In genomic region chr19:5232696-5233095, GRCm38 (mm10) we compare ENCODE assay signal across 15 mouse cellular contexts.
"Had no signal": no experiment of that assay in that cellular context is flagged by ENCODE, and none has a peak within 500 bp of the region (broad histone marks: within the 10 kb centered on the region; RNA-seq: fewer than 3 reads in every experiment).

No protein-coding gene starts in this region.

- H3K4me3 ChIP-seq: limb, embryonic 15.5 days; liver, embryonic 13.5 days; midbrain, embryonic 10.5 days; neural tube, embryonic 12.5 days; stomach, embryonic 15.5 days had no signal

- DNase-seq: kidney, adult 8-10 months; kidney, postnatal 36 days; liver, embryonic 13.5 days; lung, adult 18-20 months; lung, postnatal 4 days; midbrain, embryonic 14.5 days; retina, postnatal 1 day; right cerebral cortex, postnatal 4 days; thymus, postnatal 36 days had no signal

- ATAC-seq: inflammation-experienced regulatory T-cells, adult 6 months; intestine, postnatal 0 days had no signal

- H3K27me3 ChIP-seq: limb, embryonic 15.5 days; liver, embryonic 13.5 days; neural tube, embryonic 12.5 days; stomach, embryonic 15.5 days had no signal

- H3K9me3 ChIP-seq: limb, embryonic 15.5 days; liver, embryonic 13.5 days; midbrain, embryonic 10.5 days; neural tube, embryonic 12.5 days; stomach, embryonic 15.5 days had no signal

- H3K9ac ChIP-seq: limb, embryonic 15.5 days; liver, embryonic 13.5 days; neural tube, embryonic 12.5 days; stomach, embryonic 15.5 days had no signal

- H3K36me3 ChIP-seq: limb, embryonic 15.5 days; liver, embryonic 13.5 days; midbrain, embryonic 10.5 days; neural tube, embryonic 12.5 days; stomach, embryonic 15.5 days had no signal

- H3K27ac ChIP-seq: limb, embryonic 15.5 days; liver, embryonic 13.5 days; midbrain, embryonic 10.5 days; neural tube, embryonic 12.5 days; stomach, embryonic 15.5 days had no signal

- H3K4me1 ChIP-seq: limb, embryonic 15.5 days; midbrain, embryonic 10.5 days; neural tube, embryonic 12.5 days; stomach, embryonic 15.5 days had no signal

- H3K4me2 ChIP-seq: limb, embryonic 15.5 days; liver, embryonic 13.5 days; neural tube, embryonic 12.5 days; stomach, embryonic 15.5 days had no signal
